Mouse (Mus musculus) G1E (cell line): ENCODE data around the gene Ccr3.

Experiments used
- CTCF ChIP-seq: IDR thresholded peaks from 2 replicates; pipeline ENCODE4 v1.5.1; 2012; ENCODE audit warnings: low read depth, low read length, inconsistent platforms, mixed read lengths
- GATA1 ChIP-seq: IDR thresholded peaks from 2 replicates; pipeline ENCODE4 v1.6.1; 2012; ENCODE audit warnings: borderline replicate concordance, low read length, inconsistent platforms, mixed read lengths
- GATA2 ChIP-seq: IDR thresholded peaks from 2 replicates; pipeline ENCODE4 v1.6.1; 2012; ENCODE audit warnings: low read depth, low read length, inconsistent platforms, borderline replicate concordance
- POLR2AphosphoS5 ChIP-seq: IDR thresholded peaks from 2 replicates; pipeline ENCODE4 v1.6.1; 2012; ENCODE audit warnings: low read depth, low read length, inconsistent platforms; ENCODE audit not compliant: insufficient replicate concordance
- TAL1 ChIP-seq: conservative IDR thresholded peaks from 2 replicates; pipeline ENCODE4 v1.6.1; 2012; ENCODE audit warnings: low read depth, low read length, inconsistent platforms, mixed read lengths

DNA sequence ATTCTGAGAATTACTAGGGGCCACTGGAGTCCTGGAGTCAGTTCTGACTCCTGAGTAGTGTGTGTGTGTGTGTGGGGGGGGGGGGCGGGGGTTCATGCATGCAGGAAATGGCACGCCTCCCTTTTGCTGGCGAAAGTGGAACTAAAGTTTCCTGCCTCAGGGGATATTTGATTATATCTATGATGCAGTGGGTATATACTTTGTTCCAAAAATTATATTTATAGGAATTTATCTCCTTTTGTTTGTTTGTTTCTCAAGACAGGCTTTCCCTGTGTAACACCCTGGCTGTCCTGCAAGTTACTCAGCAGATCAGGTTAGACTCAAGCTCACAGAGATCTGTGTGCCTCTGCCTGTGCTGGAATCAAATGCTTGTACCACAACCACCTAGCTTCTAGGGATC is 32.1 kb upstream of the Ccr3 start:
- TF ChIP-seq GATA1 (no peak), CTCF (no peak), TAL1 (no peak), GATA2 (no peak), POLR2AphosphoS5 (no peak)
